Mouse (Mus musculus) skeletal muscle tissue, adult 2 months (tissue): ENCODE data around the gene Rab11fip3.
"Not testable (repeated sequence)": the region's sequence is repeated elsewhere in the genome, so short reads cannot be mapped to it uniquely, and the experiment has no call there.

Source experiments
- DNase-seq: peaks from one replicate; pipeline ENCODE4 v3.0.0-alpha.2; 2012; ENCODE audit warnings: low read depth, low spot score

Gene Rab11fip3

DNA sequence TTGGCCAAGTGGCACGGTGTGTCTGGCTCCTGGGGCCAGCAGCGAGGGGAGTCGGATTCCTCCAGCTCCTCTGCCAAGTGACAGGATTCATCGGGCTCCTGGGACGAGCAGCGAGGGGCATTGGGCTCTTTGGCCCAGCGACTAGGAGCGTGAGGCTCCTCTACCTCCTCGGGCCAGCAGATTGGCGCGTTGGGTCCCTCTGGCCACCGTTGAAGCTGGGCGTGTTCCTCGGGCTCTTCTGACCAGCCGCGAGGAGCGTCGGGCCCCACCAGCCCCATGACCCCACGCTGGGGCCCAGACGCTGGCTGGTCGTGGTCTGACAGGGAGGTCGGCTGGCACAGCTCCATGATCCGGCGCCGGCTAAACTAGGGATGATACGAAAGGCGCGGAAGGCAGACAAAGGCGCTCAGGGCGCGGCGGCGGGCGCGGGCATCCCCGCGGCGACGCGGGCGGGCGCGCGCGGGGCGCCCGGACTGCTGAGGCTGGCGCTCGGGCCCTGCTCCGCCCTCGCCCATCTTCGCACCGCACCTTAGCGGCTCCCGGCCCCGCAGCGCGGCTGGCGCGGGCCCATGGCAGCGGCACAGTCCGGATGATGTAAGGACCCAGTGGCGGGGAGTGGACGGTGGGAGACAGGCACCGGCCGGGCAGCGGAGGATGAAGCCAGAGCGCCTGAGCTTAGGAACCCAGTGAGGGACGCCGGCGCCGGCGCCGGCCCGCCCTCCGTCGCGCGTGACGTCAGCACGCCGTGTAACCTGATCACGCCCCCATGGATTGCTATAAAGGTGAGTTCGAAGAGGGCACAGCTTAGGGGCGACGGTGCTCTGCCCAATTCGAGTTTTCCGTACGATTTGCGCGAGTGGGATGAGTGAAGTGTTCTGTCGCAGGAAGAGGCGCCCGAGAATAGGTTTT lies at the start of gene Rab11fip3:
Gene Rab11fip3 (minus strand): TSS at position 725 of the 909 bp plus-strand sequence.
- DNase-seq: peak; percentile 93

DNA sequence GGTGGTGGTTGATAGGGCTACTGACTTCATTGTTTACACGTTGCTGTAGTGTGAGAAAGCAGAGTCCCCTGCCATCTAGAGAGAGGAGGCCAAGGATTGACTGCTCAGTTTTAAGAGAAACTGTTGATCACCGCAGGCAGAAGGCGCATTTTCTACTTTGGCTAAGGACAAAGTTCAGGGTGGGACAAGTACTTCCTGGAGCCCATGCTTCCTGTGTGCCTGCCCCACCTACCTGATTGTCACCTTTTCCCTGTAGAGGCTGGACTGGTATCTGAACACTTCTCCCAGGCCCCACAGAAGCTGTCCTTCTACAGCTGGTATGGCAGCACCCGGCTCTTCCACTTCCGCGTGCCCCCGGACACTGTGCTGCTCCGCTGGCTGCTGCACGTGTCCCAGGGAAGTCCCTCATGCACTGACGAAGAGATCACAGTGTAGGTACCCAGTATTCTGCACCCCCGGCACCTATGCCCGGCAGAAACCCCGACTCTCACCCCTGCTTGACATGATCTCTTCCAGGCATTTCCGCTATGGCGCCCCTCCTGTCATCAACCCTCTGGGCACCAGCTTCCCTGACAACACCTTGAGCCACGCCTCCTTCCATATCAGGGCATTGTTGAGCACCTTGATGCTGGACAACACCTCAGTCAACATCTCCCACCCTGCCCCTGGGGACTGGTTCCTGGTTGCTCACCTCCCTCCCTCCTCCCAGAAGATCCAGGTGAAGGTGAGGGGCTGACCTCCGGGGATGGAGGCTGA lies 47.3 kb upstream of the Rab11fip3 start:
- DNase-seq: no peak

- no peak for DNase-seq
Measured at GRCm38 (mm10) chr17:26115956-26116487, 46.7 kb upstream of the Rab11fip3 start.

DNA sequence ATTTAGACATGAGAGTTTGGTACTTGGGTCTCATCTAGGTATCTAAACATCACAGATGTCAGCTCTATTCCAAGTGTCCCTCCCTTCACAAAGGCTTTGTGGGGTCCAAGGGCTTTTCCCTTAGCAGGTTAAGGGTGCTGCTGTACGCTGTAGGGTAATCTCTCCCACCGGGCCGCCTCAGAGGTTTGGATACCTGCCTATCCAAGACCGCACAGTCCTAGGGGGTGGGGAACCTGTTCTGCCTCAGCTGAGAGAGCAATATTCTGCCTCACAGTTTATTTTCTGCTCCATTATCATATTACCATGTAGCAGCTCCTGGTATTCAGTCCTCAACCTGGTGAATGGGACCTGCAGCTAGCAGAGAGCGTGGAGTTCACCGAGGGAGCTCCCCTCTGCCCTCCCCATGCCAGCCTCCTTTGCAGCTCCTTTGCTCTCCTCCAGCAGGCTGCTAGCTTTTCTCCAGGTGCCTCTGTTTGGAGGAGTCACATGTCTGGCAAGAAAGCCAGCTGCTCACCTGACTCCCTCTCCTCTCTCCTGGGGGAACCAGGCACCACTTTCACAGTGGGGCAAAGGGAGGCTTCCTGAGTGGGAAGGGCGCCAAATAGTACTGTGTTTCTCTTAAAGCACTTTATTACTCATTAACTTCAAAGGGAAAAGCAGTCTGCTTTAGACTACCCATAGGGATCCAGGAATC lies 46.0 kb upstream of the Rab11fip3 start:
- no peak for DNase-seq

- DNase-seq: not testable (repeated sequence)
Measured at GRCm38 (mm10) chr17:26114461-26114860, 45.1 kb upstream of the Rab11fip3 start.

- DNase-seq: no peak
Measured at GRCm38 (mm10) chr17:26114061-26114460, 44.7 kb upstream of the Rab11fip3 start.

- no peak for DNase-seq
Measured at GRCm38 (mm10) chr17:26113181-26113948, 44.0 kb upstream of the Rab11fip3 start, which contains the start of gene Tmem8. Gene Tmem8, plus strand, starts transcription at chr17:26113299.

GRCm38 (mm10) chr17:26112751-26113150 lies 43.4 kb upstream of the Rab11fip3 start:
- DNase-seq: no peak

GRCm38 (mm10) chr17:26111722-26112121 lies 42.4 kb upstream of the Rab11fip3 start:
- DNase-seq: no peak

- DNase-seq: no peak
Measured at GRCm38 (mm10) chr17:26111024-26111423, 41.7 kb upstream of the Rab11fip3 start.

DNA sequence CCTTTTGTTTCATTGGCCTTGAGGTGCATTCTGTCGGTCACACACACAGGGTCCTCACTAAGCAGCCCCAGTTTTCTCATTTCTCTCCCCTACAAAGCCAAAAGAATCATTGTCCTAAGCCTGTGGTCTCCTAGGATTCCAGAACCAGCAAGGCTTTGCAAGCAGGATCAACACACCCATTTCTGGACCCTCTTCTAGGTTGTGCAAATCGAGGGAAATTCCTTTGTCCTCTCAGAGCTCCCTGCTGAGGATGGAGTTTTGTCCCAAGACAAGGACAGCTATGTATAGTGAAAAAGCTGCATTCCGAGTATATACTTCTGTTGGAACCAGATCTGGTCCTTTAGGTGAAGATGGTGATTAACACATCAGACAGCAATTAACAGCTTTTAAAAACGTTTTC lies 40.8 kb upstream of the Rab11fip3 start:
- DNase-seq: no peak

GRCm38 (mm10) chr17:26105619-26106018 lies 36.3 kb upstream of the Rab11fip3 start:
- DNase-seq: no peak

DNA sequence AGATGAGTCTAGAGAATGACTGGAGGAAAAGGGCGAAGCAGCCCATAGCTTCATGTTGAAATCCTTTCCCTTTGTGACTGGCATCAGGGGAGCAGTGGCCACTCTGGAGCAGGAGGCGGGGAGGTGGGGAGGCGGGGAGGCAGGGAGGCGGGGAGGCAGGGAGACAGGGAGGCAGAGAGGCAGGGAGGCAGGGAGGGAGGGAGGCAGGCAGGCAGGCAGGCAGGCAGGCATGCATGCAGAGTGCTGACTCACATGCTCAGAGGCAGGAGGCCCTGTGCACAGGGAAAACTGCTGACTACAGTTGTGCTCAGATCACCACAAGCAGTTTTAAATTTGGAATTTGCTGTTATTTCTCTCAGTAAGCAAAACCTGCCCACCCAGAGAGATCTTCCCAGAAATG lies 32.1 kb upstream of the Rab11fip3 start:
- DNase-seq: no peak

GRCm38 (mm10) chr17:26100166-26100565 lies 30.8 kb upstream of the Rab11fip3 start:
- no peak for DNase-seq

GRCm38 (mm10) chr17:26099316-26099715 lies 30.0 kb upstream of the Rab11fip3 start:
- not testable (repeated sequence) for DNase-seq

GRCm38 (mm10) chr17:26098461-26098860 lies 29.1 kb upstream of the Rab11fip3 start:
- DNase-seq: no peak

DNA sequence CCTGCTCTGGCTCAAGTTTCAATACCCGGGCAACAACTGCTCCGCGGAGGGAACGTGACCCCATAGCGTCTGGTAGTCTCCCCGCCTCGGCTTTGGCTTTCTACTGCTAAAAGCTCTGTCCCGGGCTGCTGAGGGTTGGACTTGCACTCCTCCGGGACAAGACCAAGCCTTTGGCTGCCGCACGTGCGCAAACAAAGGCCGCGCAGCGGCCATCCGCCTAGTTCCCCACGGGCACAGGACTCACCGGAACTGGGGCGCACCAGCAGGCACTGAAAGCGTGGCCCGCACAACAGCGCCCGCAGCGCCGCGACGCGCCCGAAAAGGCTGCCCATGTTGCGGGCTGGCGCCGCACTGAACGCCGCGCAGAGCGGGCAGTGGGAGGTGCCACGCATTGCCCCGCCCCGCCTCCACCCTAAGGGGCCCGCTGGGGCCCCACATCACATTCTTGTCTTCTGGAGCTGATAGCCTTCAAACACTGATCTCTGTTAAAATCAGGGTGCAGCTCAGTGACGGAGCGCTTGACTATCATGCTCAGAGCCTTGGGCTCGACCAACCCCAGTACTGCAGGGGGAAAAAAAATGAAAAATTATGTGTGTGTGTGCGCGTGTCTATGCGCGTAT lies 25.9 kb upstream of the Rab11fip3 start, which contains the start of gene Nme4:
Gene Nme4 (minus strand): TSS at position 482 of the 620 bp plus-strand sequence.
- DNase-seq: no peak

- DNase-seq: no peak
Measured at GRCm38 (mm10) chr17:26094531-26095110, 25.3 kb upstream of the Rab11fip3 start.

- peak; percentile 86 for DNase-seq
Measured at GRCm38 (mm10) chr17:26089905-26090632, 20.7 kb upstream of the Rab11fip3 start, which contains the start of gene Decr2. Gene Decr2, minus strand, starts transcription at chr17:26090337.
